Mouse (Mus musculus) limb, embryonic 12.5 days (tissue): ENCODE data around the gene Zfp513. TPM values are rescaled to one million over a fixed set of nuclear protein-coding genes. Genes with fewer than 3 reads are reported as not detected.
A peak's percentile ranks its signal among the peaks of the same experiment; 100 is the strongest.
"Not testable (repeated sequence)": the region's sequence is repeated elsewhere in the genome, so short reads cannot be mapped to it uniquely, and the experiment has no call there.

Experiments
- ATAC-seq: fragments of 200-750 bp; cut with Nextera tagmentation; 2 replicates; pipeline ENCODE4 v1.8.0; 2017; ENCODE audit warnings: low read depth, moderate TSS enrichment; ENCODE audit not compliant: insufficient number of reproducible peaks, insufficient read depth, low FRiP score, low TSS enrichment
- H3K27ac ChIP-seq: fragments of 300-500 bp; sonication (generic); 2 replicates; pipeline ENCODE4 v1.5.1; 2016; ENCODE audit warnings: mild to moderate bottlenecking, moderate library complexity
- H3K27me3 ChIP-seq: fragments of 300-500 bp; sonication (generic); 2 replicates; pipeline ENCODE4 v1.6.1; 2016; ENCODE audit warnings: mild to moderate bottlenecking, moderate library complexity
- H3K36me3 ChIP-seq: fragments of 300-500 bp; sonication (generic); 2 replicates; pipeline ENCODE4 v1.6.1; 2016; ENCODE audit warnings: mild to moderate bottlenecking, moderate library complexity
- H3K4me1 ChIP-seq: fragments of 300-500 bp; sonication (generic); replicated peaks from 2 replicates; pipeline ENCODE4 v1.6.1; 2016
- H3K4me2 ChIP-seq: fragments of 300-500 bp; sonication (generic); 2 replicates; pipeline ENCODE4 v1.6.1; 2016; ENCODE audit warnings: mild to moderate bottlenecking, moderate library complexity
- H3K4me3 ChIP-seq: fragments of 300-500 bp; sonication (generic); replicated peaks from 2 replicates; pipeline ENCODE4 v1.5.1; 2016; ENCODE audit warnings: mild to moderate bottlenecking
- H3K9ac ChIP-seq: fragments of 300-500 bp; sonication (generic); replicated peaks from 2 replicates; pipeline ENCODE4 v1.6.1; 2016; ENCODE audit warnings: mild to moderate bottlenecking, moderate library complexity
- H3K9me3 ChIP-seq: fragments of 300-500 bp; sonication (generic); 2 replicates; pipeline ENCODE4 v1.6.1; 2016; ENCODE audit warnings: mild to moderate bottlenecking, moderate library complexity
- WGBS: fragments of 180-500 bp; shearing (Covaris S2); methylation state at CpG from one replicate; pipeline ENCODE4 v1.1.7; 2016; 5-methylcytosine and 5-hydroxymethylcytosine counted together
- polyA plus RNA-seq: library from polyadenylated mRNA; unstranded; fragments of >200 nt; fragmentation: Nextera tagmentation; extraction: Ambion mirVana; gene quantifications from 2 replicates; pipeline ENCODE4 v1.2.1, GENCODE M21; 2016

The Zfp513 gene
- polyA plus RNA-seq, 1 experiment from 2014 or later, result 16.7 TPM

DNA sequence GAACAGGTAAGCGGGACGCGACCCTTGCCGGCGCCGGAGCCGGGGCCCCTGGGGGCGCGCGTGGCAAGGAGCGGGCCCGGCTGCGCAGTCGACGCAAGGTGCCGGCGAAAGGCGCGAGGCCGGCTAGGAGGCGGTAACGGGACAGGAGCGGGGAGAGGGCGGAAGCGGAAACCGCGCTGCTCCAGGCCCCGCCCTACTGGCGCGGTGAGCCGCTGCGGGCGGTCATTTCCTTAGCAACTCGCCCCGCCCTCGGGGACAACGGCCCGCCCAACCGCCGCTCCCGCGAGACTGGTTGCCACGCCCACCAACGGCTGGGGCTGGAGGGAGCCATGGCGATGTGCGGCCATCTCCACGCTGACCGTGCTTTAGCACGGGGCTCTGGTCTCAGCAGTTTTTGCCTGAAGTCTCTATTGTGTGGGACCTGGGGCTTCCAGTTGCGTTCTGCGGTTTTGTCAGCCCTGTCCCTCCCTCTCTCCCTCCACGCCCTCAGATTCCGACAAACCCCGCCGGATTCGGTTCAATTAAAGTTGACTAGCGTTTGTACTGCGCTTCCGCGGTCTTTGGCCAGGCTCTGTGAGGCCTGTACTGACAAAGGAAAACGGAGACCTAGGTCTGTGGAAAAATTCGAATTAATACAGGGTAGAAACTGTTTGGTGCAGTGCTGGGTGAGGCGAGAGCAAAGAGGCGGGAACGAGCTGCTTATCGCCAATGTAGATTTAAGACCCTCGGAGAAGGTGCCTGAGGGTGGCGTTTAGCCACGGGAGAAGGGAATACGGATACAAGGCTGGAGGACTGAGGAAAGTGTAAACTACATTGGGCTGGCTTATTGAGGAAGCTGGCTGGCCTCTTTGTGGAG, 18.6 kb upstream of the Zfp513 start, which contains the start of gene Ppm1g:
Ppm1g (minus strand) TSS at position 240 of the 856 bp plus-strand sequence.
- Histone ChIP-seq H3K4me3 (peak within 1 kb of the TSS; percentile 95), H3K27me3 (no peaks in the 10 kb centered on the region), H3K4me2 (peak within 1 kb of the TSS; percentile 82), H3K36me3 (no peaks in the 10 kb centered on the region), H3K9me3 (no peaks in the 10 kb centered on the region), H3K4me1 (peaks cover 9% of the 10 kb centered on the region; the same call in 1 of the 2 replicates), H3K27ac (peak within 1 kb of the TSS; percentile 96), H3K9ac (peak within 1 kb of the TSS; percentile 88)
- under 1% methylated on average over 70 of the region's 70 CpGs for WGBS
- ATAC-seq, result peak; percentile 93

- H3K27ac ChIP-seq, result peak overlapping the region; percentile 96
- H3K27me3 ChIP-seq, result no peaks in the 10 kb centered on the region
- H3K9ac ChIP-seq, result peak overlapping the region; percentile 88
- H3K9me3 ChIP-seq, result no peaks in the 10 kb centered on the region
- ATAC-seq, result peak; percentile 52
- peak overlapping the region; percentile 95 for H3K4me3 ChIP-seq
- peak overlapping the region; percentile 82 for H3K4me2 ChIP-seq
- no peaks in the 10 kb centered on the region for H3K36me3 ChIP-seq
- under 1% methylated on average over 40 of the region's 40 CpGs for WGBS
- peaks cover 9% of the 10 kb centered on the region; the same call in 1 of the 2 replicates for H3K4me1 ChIP-seq
Observed at GRCm38 (mm10) chr5:31219911-31220447, 17.9 kb upstream of the Zfp513 start.

DNA sequence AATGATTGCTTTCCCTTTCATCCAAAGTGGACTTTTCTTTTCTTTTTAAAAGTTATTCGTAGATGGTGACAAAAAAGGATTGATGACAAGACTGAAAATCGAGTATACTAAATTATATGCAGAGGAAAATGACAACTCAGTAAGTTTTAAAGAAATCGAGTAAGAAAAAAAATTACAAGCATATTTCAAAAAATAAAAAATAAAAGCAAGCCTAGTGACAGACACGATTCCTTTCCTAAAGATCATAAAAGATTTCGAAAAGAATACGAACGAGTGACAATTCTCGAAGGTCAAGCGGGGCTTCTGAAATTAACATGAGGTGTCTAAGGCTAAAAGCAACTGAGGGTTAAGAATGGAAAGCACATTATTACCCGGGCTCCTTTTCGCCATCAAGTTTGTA, 17.4 kb upstream of the Zfp513 start:
- H3K4me3 ChIP-seq, result peak overlapping the region; percentile 95
- H3K4me2 ChIP-seq, result peak overlapping the region; percentile 82
- H3K36me3 ChIP-seq, result no peaks in the 10 kb centered on the region
- no peaks in the 10 kb centered on the region for H3K27me3 ChIP-seq
- H3K9me3 ChIP-seq, result no peaks in the 10 kb centered on the region
- ATAC-seq, result no peak
- H3K9ac ChIP-seq, result peak overlapping the region; percentile 88
- peak overlapping the region; percentile 96; the same call in 1 of the 2 replicates for H3K27ac ChIP-seq
- peaks cover 9% of the 10 kb centered on the region; the same call in 1 of the 2 replicates for H3K4me1 ChIP-seq
- 2% methylated on average over 11 of the region's 11 CpGs for WGBS

DNA sequence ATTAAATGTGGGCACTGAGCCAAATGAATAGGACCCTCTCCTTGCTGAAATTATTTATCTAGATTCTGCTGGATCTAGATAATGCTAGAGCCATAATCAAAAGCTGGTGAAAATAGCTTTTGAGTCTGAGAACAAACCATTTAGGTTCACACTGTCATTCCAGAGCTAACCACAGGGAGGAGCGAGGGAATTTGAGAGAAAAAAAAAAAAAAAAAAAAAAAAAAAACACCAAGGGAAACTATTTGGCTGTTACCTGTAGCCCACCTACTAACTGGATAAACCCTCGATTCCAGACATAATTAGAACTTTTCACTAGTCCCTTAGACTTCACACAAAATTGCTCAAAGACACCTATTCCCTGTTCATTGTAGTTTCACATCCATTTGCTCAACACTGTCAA, 17.0 kb upstream of the Zfp513 start:
- Histone ChIP-seq H3K4me3 (peak overlapping the region; percentile 95), H3K9ac (no peak overlapping the region; the same call in 1 of the 2 replicates), H3K4me2 (peak overlapping the region; percentile 82), H3K9me3 (no peaks in the 10 kb centered on the region), H3K27ac (no peak overlapping the region), H3K36me3 (no peaks in the 10 kb centered on the region), H3K27me3 (no peaks in the 10 kb centered on the region), H3K4me1 (peaks cover 9% of the 10 kb centered on the region; the same call in 1 of the 2 replicates)
- WGBS, result 1% methylated on average over 2 of the region's 2 CpGs
- ATAC-seq, result no peak

GRCm38 (mm10) chr5:31218294-31218693, 16.2 kb upstream of the Zfp513 start:
- H3K4me1 ChIP-seq, result peaks cover 9% of the 10 kb centered on the region; the same call in 1 of the 2 replicates
- no peak overlapping the region for H3K4me2 ChIP-seq
- no peak overlapping the region for H3K4me3 ChIP-seq
- WGBS, result 61% methylated on average over 7 of the region's 7 CpGs
- no peaks in the 10 kb centered on the region for H3K36me3 ChIP-seq
- H3K9me3 ChIP-seq, result no peaks in the 10 kb centered on the region
- no peak for ATAC-seq
- H3K27ac ChIP-seq, result no peak overlapping the region
- no peak overlapping the region for H3K9ac ChIP-seq
- H3K27me3 ChIP-seq, result no peaks in the 10 kb centered on the region

GRCm38 (mm10) chr5:31216554-31216953, 14.5 kb upstream of the Zfp513 start:
- not testable (repeated sequence) for H3K36me3 ChIP-seq, ATAC-seq, H3K27me3 ChIP-seq, H3K9me3 ChIP-seq, H3K27ac ChIP-seq, H3K4me2 ChIP-seq, H3K9ac ChIP-seq, H3K4me3 ChIP-seq, H3K4me1 ChIP-seq
- WGBS, result 91% methylated on average over 6 of the region's 6 CpGs

GRCm38 (mm10) chr5:31204421-31204820, 2.3 kb upstream of the Zfp513 start:
- Histone ChIP-seq H3K9ac (no peak overlapping the region), H3K4me2 (no peak overlapping the region), H3K9me3 (peaks cover 5% of the 10 kb centered on the region), H3K4me1 (peaks cover 17% of the 10 kb centered on the region), H3K4me3 (no peak overlapping the region), H3K36me3 (peaks cover 72% of the 10 kb centered on the region), H3K27ac (no peak overlapping the region), H3K27me3 (no peaks in the 10 kb centered on the region)
- no peak for ATAC-seq
- WGBS, result 94% methylated on average over 6 of the region's 6 CpGs

DNA sequence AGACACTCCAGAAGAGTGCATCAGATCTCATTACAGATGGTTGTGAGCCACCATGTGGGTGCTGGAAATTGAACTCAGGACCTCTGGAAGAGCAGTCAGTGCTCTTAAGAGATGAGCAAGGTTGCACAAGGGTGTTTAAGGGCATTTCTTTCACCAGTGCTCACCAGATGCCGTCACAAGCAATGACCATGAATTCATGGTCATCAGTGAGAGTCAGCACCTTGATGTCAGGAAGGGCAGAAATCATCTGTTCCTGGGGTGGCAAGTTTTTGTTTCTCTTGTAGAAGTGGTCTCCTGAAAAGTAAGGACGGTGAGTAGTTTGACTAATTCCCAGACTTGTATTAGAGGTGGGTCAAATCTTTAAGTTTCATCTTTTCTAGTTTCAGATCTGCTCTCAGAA, 1.8 kb upstream of the Zfp513 start:
- WGBS, result 96% methylated on average over 2 of the region's 2 CpGs
- peaks cover 78% of the 10 kb centered on the region for H3K36me3 ChIP-seq

DNA sequence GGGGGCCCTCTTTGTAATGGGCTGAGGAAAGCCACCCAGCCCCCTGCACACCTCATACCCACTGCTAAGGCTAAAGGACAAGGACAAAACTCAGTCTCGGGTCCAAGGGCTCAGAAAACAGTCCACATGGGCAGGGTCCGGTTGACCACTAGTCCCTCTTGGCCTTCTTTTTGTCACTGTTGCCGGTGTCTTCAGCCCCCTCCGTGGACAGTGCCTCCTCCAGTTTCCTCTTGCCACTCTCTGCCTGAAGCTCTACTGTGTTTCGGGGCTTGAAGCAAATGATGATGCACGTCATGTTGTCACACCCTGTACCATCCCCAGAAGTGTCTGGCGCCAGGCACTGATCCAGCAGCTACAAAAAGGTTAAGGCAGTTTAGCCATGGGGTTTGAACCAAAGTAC, 830 bp upstream of the Zfp513 start:
- no peaks in the 10 kb centered on the region for H3K27me3 ChIP-seq
- H3K4me3 ChIP-seq, result peak overlapping the region; percentile 84
- H3K9ac ChIP-seq, result peak overlapping the region; percentile 56; the same call in 1 of the 2 replicates
- 88% methylated on average over 7 of the region's 7 CpGs for WGBS
- 0 out of 2 replicates have a peak, but pooled peaks have one; percentile 7 for ATAC-seq
- H3K27ac ChIP-seq, result no peak overlapping the region
- peaks cover 17% of the 10 kb centered on the region for H3K4me1 ChIP-seq
- peaks cover 79% of the 10 kb centered on the region for H3K36me3 ChIP-seq
- H3K9me3 ChIP-seq, result peaks cover 5% of the 10 kb centered on the region
- H3K4me2 ChIP-seq, result peak overlapping the region; percentile 84

More for the DNA sequence above, 1.8 kb upstream of the Zfp513 start:
- peaks cover 5% of the 10 kb centered on the region for H3K9me3 ChIP-seq
- no peak overlapping the region for H3K4me3 ChIP-seq
- ATAC-seq, result no peak
- no peak overlapping the region for H3K27ac ChIP-seq
- no peak overlapping the region for H3K9ac ChIP-seq
- H3K4me2 ChIP-seq, result no peak overlapping the region
- peaks cover 17% of the 10 kb centered on the region for H3K4me1 ChIP-seq
- H3K27me3 ChIP-seq, result no peaks in the 10 kb centered on the region

- H3K36me3 ChIP-seq, result peaks cover 83% of the 10 kb centered on the region
- H3K27ac ChIP-seq, result peak overlapping the region; percentile 79
- peak overlapping the region; percentile 84 for H3K4me2 ChIP-seq
- peaks cover 5% of the 10 kb centered on the region for H3K9me3 ChIP-seq
- WGBS, result 20% methylated on average over 13 of the region's 13 CpGs
- no peak for ATAC-seq
- peak overlapping the region; percentile 84 for H3K4me3 ChIP-seq
- peaks cover 17% of the 10 kb centered on the region for H3K4me1 ChIP-seq
- H3K27me3 ChIP-seq, result no peaks in the 10 kb centered on the region
- peak overlapping the region; percentile 84 for H3K9ac ChIP-seq
Observed at GRCm38 (mm10) chr5:31201042-31201741, 911 bp downstream of the Zfp513 start.

DNA sequence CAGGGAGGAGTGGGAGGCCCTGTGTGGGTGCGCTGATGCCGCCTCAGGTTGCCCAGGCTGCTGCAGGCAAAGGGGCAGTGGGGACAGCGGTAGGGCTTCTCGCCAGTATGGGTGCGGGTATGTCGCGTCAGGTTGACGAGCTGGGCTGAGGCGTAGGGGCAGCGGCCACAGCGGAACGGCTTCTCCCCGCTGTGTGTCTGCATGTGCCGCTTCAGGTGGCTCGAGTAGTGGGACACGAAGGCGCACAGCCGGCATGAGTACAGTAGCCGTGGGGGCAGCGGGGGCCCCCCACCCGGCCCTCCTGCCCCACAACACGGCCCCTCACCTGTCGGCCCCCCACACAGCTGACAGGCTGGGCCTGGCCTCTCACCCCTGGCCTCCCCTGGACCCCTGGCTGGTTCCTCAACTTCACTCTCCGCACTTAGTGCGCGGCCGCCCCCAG, 1.8 kb downstream of the Zfp513 start:
- no peaks in the 10 kb centered on the region for H3K27me3 ChIP-seq
- ATAC-seq, result 0 out of 2 replicates have a peak, but pooled peaks have one; percentile 2
- no peak overlapping the region for H3K9ac ChIP-seq
- H3K4me2 ChIP-seq, result peak overlapping the region; percentile 84
- H3K9me3 ChIP-seq, result peaks cover 5% of the 10 kb centered on the region
- H3K4me3 ChIP-seq, result peak overlapping the region; percentile 84; the same call in 1 of the 2 replicates
- H3K36me3 ChIP-seq, result peaks cover 83% of the 10 kb centered on the region
- peaks cover 17% of the 10 kb centered on the region for H3K4me1 ChIP-seq
- no peak overlapping the region for H3K27ac ChIP-seq
- WGBS, result 89% methylated on average over 27 of the region's 27 CpGs
